Mouse (Mus musculus) CH12.LX (cell line): ENCODE measurements around the gene Pcgf3. TPM values are rescaled to one million over a fixed set of nuclear protein-coding genes. Genes with fewer than 3 reads are reported as not detected.

ENCODE experiments used
- DNase-seq: peaks from one replicate; pipeline ENCODE4 v3.0.0-alpha.2; 2013; ENCODE audit errors: extremely low read depth
- H3K27ac ChIP-seq: 2 replicates; pipeline ENCODE4 v1.5.1; 2012; ENCODE audit warnings: low read depth, mild to moderate bottlenecking, control low read depth, moderate library complexity; ENCODE audit not compliant: insufficient read depth
- H3K27me3 ChIP-seq: replicated peaks from 2 replicates; pipeline ENCODE3; 2012; ENCODE audit warnings: inconsistent platforms
- H3K36me3 ChIP-seq, 2 experiments: replicated peaks in 1 of 2; 2 replicates each; pipeline versions ENCODE3 to v1.6.1; 2012; ENCODE audit warnings: inconsistent platforms in 1 of 2, low read length in 1 of 2, mild to moderate bottlenecking in 1 of 2, mixed read lengths in 1 of 2, moderate library complexity in 1 of 2; ENCODE audit not compliant: control insufficient read depth in 1 of 2, insufficient read depth in 1 of 2
- H3K4me1 ChIP-seq, 2 experiments: 2 replicates each; pipeline ENCODE4 v1.6.1; 2012; ENCODE audit warnings: inconsistent platforms in 1 of 2, moderate library complexity in 1 of 2; ENCODE audit not compliant: insufficient read depth in 2 of 2, control insufficient read depth in 1 of 2
- H3K4me2 ChIP-seq: 2 replicates; pipeline ENCODE4 v1.6.1; 2012; ENCODE audit warnings: low read depth, mild to moderate bottlenecking, control low read depth; ENCODE audit not compliant: poor library complexity, insufficient read depth, severe bottlenecking
- H3K4me3 ChIP-seq, 3 experiments: fragments of 150-350 bp in 1 of 3; sonication (generic) in 1 of 3; replicated peaks in 1 of 3; 2 replicates each; pipeline versions ENCODE3 to v1.5.1; 2011 to 2012; ENCODE audit warnings: low read depth in 2 of 3, low read length in 2 of 3, mild to moderate bottlenecking in 2 of 3, moderate library complexity in 2 of 3, control low read depth in 1 of 3, improper control_type of control experiment in 1 of 3, inconsistent platforms in 1 of 3, mixed read lengths in 1 of 3; ENCODE audit not compliant: poor library complexity in 1 of 3
- H3K79me2 ChIP-seq: replicated peaks from 2 replicates; pipeline ENCODE4 v1.6.1; 2012; ENCODE audit warnings: mild to moderate bottlenecking, moderate library complexity; ENCODE audit not compliant: control insufficient read depth, poor library complexity, insufficient read depth, severe bottlenecking; ENCODE audit errors: extremely low read depth
- H3K9ac ChIP-seq: 2 replicates; pipeline ENCODE4 v1.6.1; 2012; ENCODE audit warnings: low read depth, mild to moderate bottlenecking, control low read depth, moderate library complexity; ENCODE audit not compliant: insufficient read depth
- H3K9me3 ChIP-seq: replicated peaks from 2 replicates; pipeline ENCODE3; 2012; ENCODE audit warnings: low read length, inconsistent platforms, mixed read lengths
- BHLHE40 ChIP-seq: IDR thresholded peaks from 2 replicates; pipeline ENCODE4 v1.6.1; 2011; ENCODE audit warnings: mild to moderate bottlenecking, low read depth, low read length, improper control_type of control experiment
- CHD1 ChIP-seq: IDR thresholded peaks from 2 replicates; pipeline ENCODE4 v1.6.1; 2012; ENCODE audit warnings: low read depth, low read length, improper control_type of control experiment, inconsistent platforms
- CHD2 ChIP-seq: IDR thresholded peaks from 2 replicates; pipeline ENCODE4 v1.6.1; 2011; ENCODE audit warnings: low read length, improper control_type of control experiment
- CTCF ChIP-seq, 2 experiments: IDR thresholded peaks in 1 of 2; conservative IDR thresholded peaks in 1 of 2; 2 replicates each; pipeline ENCODE4 v1.5.1; 2011 to 2012; ENCODE audit warnings: low read depth in 2 of 2, low read length in 2 of 2, improper control_type of control experiment in 1 of 2, inconsistent platforms in 1 of 2, mild to moderate bottlenecking in 1 of 2, moderate library complexity in 1 of 2
- E2F4 ChIP-seq: IDR thresholded peaks from 2 replicates; pipeline ENCODE4 v1.6.1; 2011; ENCODE audit warnings: low read depth, low read length, improper control_type of control experiment; ENCODE audit not compliant: insufficient replicate concordance
- ELF1 ChIP-seq: IDR thresholded peaks from 2 replicates; pipeline ENCODE4 v1.6.1; 2014; ENCODE audit warnings: low read depth, mild to moderate bottlenecking, inconsistent platforms, low read length, improper control_type of control experiment
- EP300 ChIP-seq: IDR thresholded peaks from 2 replicates; pipeline ENCODE4 v1.6.1; 2011; ENCODE audit warnings: low read length, improper control_type of control experiment
- ETS1 ChIP-seq: conservative IDR thresholded peaks from 2 replicates; pipeline ENCODE4 v1.6.1; 2012; ENCODE audit warnings: low read depth, mild to moderate bottlenecking, inconsistent platforms, low read length, improper control_type of control experiment, moderate library complexity
- GABPA ChIP-seq: IDR thresholded peaks from 2 replicates; pipeline ENCODE4 v1.6.1; 2012; ENCODE audit warnings: low read depth, low read length, improper control_type of control experiment, inconsistent platforms; ENCODE audit not compliant: insufficient replicate concordance
- HCFC1 ChIP-seq: IDR thresholded peaks from 2 replicates; pipeline ENCODE4 v1.6.1; 2012; ENCODE audit warnings: low read depth, mild to moderate bottlenecking, inconsistent platforms, low read length, improper control_type of control experiment
- IRF4 ChIP-seq: IDR thresholded peaks from 2 replicates; pipeline ENCODE4 v1.6.1; 2014; ENCODE audit warnings: low read depth, mild to moderate bottlenecking, inconsistent platforms, low read length, improper control_type of control experiment
- JUN ChIP-seq: IDR thresholded peaks from 2 replicates; pipeline ENCODE4 v1.6.1; 2011; ENCODE audit warnings: low read depth, mild to moderate bottlenecking, low read length, improper control_type of control experiment, moderate library complexity; ENCODE audit not compliant: insufficient read depth
- JUND ChIP-seq: conservative IDR thresholded peaks from 2 replicates; pipeline ENCODE4 v1.6.1; 2011; ENCODE audit warnings: low read depth, low read length, improper control_type of control experiment
- KAT2A ChIP-seq: IDR thresholded peaks from 2 replicates; pipeline ENCODE4 v1.6.1; 2012; ENCODE audit warnings: low read length, improper control_type of control experiment, inconsistent platforms; ENCODE audit not compliant: insufficient replicate concordance
- MAFK ChIP-seq: IDR thresholded peaks from 2 replicates; pipeline ENCODE4 v1.6.1; 2011; ENCODE audit warnings: low read length, improper control_type of control experiment; ENCODE audit not compliant: insufficient replicate concordance
- MAX ChIP-seq: IDR thresholded peaks from 2 replicates; pipeline ENCODE4 v1.6.1; 2011; ENCODE audit warnings: low read length, improper control_type of control experiment
- MAZ ChIP-seq: IDR thresholded peaks from 2 replicates; pipeline ENCODE4 v1.6.1; 2012; ENCODE audit warnings: low read depth, mild to moderate bottlenecking, inconsistent platforms, low read length, improper control_type of control experiment, moderate library complexity
- MEF2A ChIP-seq: IDR thresholded peaks from 2 replicates; pipeline ENCODE4 v1.6.1; 2014; ENCODE audit warnings: low read depth, mild to moderate bottlenecking, inconsistent platforms, low read length, improper control_type of control experiment, borderline replicate concordance
- MXI1 ChIP-seq: IDR thresholded peaks from 2 replicates; pipeline ENCODE4 v1.6.1; 2011; ENCODE audit warnings: mild to moderate bottlenecking, low read depth, low read length, improper control_type of control experiment
- MYC ChIP-seq: IDR thresholded peaks from 2 replicates; pipeline ENCODE4 v1.6.1; 2011; ENCODE audit warnings: low read depth, mild to moderate bottlenecking, improper control_type of control experiment, low read length
- NELFE ChIP-seq: IDR thresholded peaks from 2 replicates; pipeline ENCODE4 v1.6.1; 2011; ENCODE audit warnings: low read depth, low read length, improper control_type of control experiment
- NRF1 ChIP-seq: IDR thresholded peaks from 2 replicates; pipeline ENCODE4 v1.6.1; 2014; ENCODE audit warnings: low read depth, mild to moderate bottlenecking, inconsistent platforms, low read length, improper control_type of control experiment, moderate library complexity
- PAX5 ChIP-seq: IDR thresholded peaks from 2 replicates; pipeline ENCODE4 v1.6.1; 2012; ENCODE audit warnings: low read length, inconsistent platforms, mixed read lengths
- POLR2A ChIP-seq: IDR thresholded peaks from 2 replicates; pipeline ENCODE4 v1.6.1; 2011; ENCODE audit warnings: low read depth, mild to moderate bottlenecking, improper control_type of control experiment, low read length
- POLR2AphosphoS2 ChIP-seq: IDR thresholded peaks from 2 replicates; pipeline ENCODE4 v1.6.1; 2011; ENCODE audit warnings: low read depth, low read length, improper control_type of control experiment
- RAD21 ChIP-seq: IDR thresholded peaks from 2 replicates; pipeline ENCODE4 v1.6.1; 2011; ENCODE audit warnings: low read depth, mild to moderate bottlenecking, low read length, improper control_type of control experiment, moderate library complexity
- RCOR1 ChIP-seq: conservative IDR thresholded peaks from 2 replicates; pipeline ENCODE4 v1.6.1; 2012; ENCODE audit warnings: low read depth, mild to moderate bottlenecking, inconsistent platforms, low read length, improper control_type of control experiment
- SIN3A ChIP-seq: IDR thresholded peaks from 2 replicates; pipeline ENCODE4 v1.6.1; 2012; ENCODE audit warnings: low read length, improper control_type of control experiment, inconsistent platforms
- SMC3 ChIP-seq: IDR thresholded peaks from 2 replicates; pipeline ENCODE4 v1.6.1; 2011; ENCODE audit warnings: low read depth, low read length, improper control_type of control experiment
- TBP ChIP-seq: conservative IDR thresholded peaks from 2 replicates; pipeline ENCODE4 v1.6.1; 2011; ENCODE audit warnings: low read depth, low read length, improper control_type of control experiment
- TCF12 ChIP-seq: IDR thresholded peaks from 2 replicates; pipeline ENCODE4 v1.6.1; 2014; ENCODE audit warnings: low read depth, mild to moderate bottlenecking, inconsistent platforms, low read length, improper control_type of control experiment
- UBTF ChIP-seq: IDR thresholded peaks from 2 replicates; pipeline ENCODE4 v1.6.1; 2012; ENCODE audit warnings: low read depth, mild to moderate bottlenecking, inconsistent platforms, low read length, improper control_type of control experiment, moderate library complexity
- USF1 ChIP-seq: IDR thresholded peaks from 2 replicates; pipeline ENCODE4 v1.6.1; 2014; ENCODE audit warnings: low read depth, mild to moderate bottlenecking, inconsistent platforms, low read length, improper control_type of control experiment
- USF2 ChIP-seq: conservative IDR thresholded peaks from 2 replicates; pipeline ENCODE4 v1.6.1; 2011; ENCODE audit warnings: low read depth, low read length, improper control_type of control experiment
- ZC3H11A ChIP-seq: IDR thresholded peaks from 2 replicates; pipeline ENCODE4 v1.6.1; 2012; ENCODE audit warnings: low read depth, mild to moderate bottlenecking, inconsistent platforms, low read length, improper control_type of control experiment
- ZKSCAN1 ChIP-seq: IDR thresholded peaks from 2 replicates; pipeline ENCODE4 v1.6.1; 2012; ENCODE audit warnings: low read depth, inconsistent platforms, low read length, improper control_type of control experiment, borderline replicate concordance
- ZMIZ1 ChIP-seq: IDR thresholded peaks from 2 replicates; pipeline ENCODE4 v1.6.1; 2012; ENCODE audit warnings: low read depth, mild to moderate bottlenecking, inconsistent platforms, low read length, improper control_type of control experiment
- ZNF384 ChIP-seq: IDR thresholded peaks from 2 replicates; pipeline ENCODE4 v1.6.1; 2012; ENCODE audit warnings: low read depth, low read length, improper control_type of control experiment, inconsistent platforms
- dilution Hi-C: fragments of 300-500 bp; cut with MboI; formaldehyde crosslinking; loops from 2 replicates; pipeline ENCODE4 v1.14.3; 2020; ENCODE audit warnings: low sequenced_read_pairs; ENCODE audit not compliant: extremely low pct_unique_long_range_greater_than_20kb, extremely low pct_ligation_motif_present
- in situ Hi-C: fragments of 300-500 bp; cut with MboI; formaldehyde crosslinking; loops from 3 replicates; pipeline ENCODE4 v1.14.3; 2019; ENCODE audit warnings: low sequenced_read_pairs, low pct_ligation_motif_present, low pct_unique_long_range_greater_than_20kb, mixed read lengths
- polyA plus RNA-seq: library from polyadenylated mRNA; unstranded; fragments of >175 nt; gene quantifications from 2 replicates; pipeline ENCODE4 v1.2.1, GENCODE M21; 2012; ENCODE audit warnings: low read depth; ENCODE audit not compliant: insufficient read length
- total RNA-seq, 2 experiments: library from RNA; depleted of rRNA; stranded (reverse); fragments of 300-350 nt in 1 of 2; fragments of >200 nt in 1 of 2; gene quantifications; 2 replicates each; pipeline ENCODE4 v1.2.3; 2012 to 2014

The Pcgf3 gene
- total and polyA plus RNA-seq, 3 experiments: 5.5 to 18.8 (median 6.0) TPM

DNA sequence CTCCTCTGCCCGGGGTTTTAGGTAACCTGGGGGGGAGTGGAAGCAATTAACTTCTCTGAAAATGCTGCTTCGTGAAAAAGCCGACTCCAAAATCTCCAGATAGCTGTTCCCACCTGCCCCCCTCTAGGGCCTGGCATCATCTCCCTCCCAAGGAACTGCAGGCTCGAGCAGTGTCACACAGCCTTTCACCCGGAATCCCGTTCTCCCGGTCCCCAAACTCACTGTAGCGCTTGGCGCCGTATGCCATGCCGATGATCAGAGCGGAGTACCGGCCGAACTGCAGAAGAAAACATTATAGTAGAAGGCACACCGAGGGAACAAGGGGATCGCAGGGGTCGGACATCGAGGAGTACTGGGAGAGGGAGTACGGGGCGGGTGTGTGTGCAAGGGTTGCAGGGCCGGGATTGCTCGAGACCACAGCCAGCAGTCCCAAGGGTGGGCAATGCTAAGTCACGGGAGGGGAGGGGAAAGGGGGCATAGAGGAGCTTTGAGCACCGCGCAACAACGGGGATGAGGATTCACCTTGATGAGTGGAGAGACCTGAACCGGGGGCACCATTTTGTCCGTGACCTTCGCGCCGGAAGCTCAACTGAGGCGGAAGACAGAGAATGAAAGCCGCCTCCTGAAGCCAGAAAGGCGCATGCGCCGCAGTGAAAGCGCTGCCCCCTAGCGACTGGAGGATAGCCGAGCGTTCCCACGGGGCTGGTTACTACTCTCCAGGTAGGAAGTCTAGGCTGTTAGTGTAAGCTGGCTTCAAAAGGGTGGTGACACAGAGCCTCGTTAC, 27.0 kb upstream of the Pcgf3 start, which contains the start of gene Atp5k:
TSS of gene Atp5k (minus strand) at position 645 of the 784 bp plus-strand sequence.
- Histone ChIP-seq H3K4me1 (peaks cover 0 to 17% of the 10 kb centered on the region in 2 experiments; a peak in 2 of 4 replicates), H3K79me2 (peaks cover 10% of the 10 kb centered on the region), H3K27ac (0 out of 2 replicates have a peak within 1 kb of the TSS, but pooled peaks have one; percentile 1), H3K9me3 (no peaks in the 10 kb centered on the region), H3K9ac (peak within 1 kb of the TSS; percentile 90), H3K4me3 (peak within 1 kb of the TSS; percentile 90 to 94 (median 92)), H3K4me2 (peak within 1 kb of the TSS; percentile 99), H3K36me3 (peaks cover 23 to 39% of the 10 kb centered on the region in 2 experiments), H3K27me3 (peaks cover 2% of the 10 kb centered on the region)
- TF ChIP-seq USF1 (no peak), ETS1 (no peak; the same call in 1 of the 2 replicates), EP300 (no peak), TCF12 (peak; percentile 87), RAD21 (no peak; the same call in none of the 2 replicates), RCOR1 (no peak), ZNF384 (no peak), CTCF (conservative IDR thresholded peaks at IDR 0.05 in 1 of 2, IDR thresholded peaks at IDR 0.05 in 1 of 2; ENCODE audit: low read depth in 2 of 2, low read length in 2 of 2) (peak; percentile 54 to 90; a peak in 3 of 4 replicates), ELF1 (peak; percentile 94), E2F4 (no peak), IRF4 (peak; percentile 73), MAX (no peak), JUND (no peak; the same call in 1 of the 2 replicates), ZMIZ1 (peak; percentile 74; the same call in 1 of the 2 replicates), SIN3A (peak; percentile 53), MAFK (no peak), KAT2A (peak; percentile 89), BHLHE40 (no peak), TBP (peak; percentile 84), SMC3 (peak; percentile 35), ZKSCAN1 (no peak), MEF2A (no peak), PAX5 (no peak), MAZ (no peak), CHD2 (peak; percentile 74), POLR2AphosphoS2 (no peak), UBTF (no peak), ZC3H11A (no peak), NELFE (peak; percentile 89), NRF1 (peak; percentile 92), HCFC1 (peak; percentile 90), MXI1 (no peak), USF2 (no peak), GABPA (peak; percentile 56; the same call in 1 of the 2 replicates), POLR2A (peak; percentile 89), CHD1 (no peak), JUN (no peak), MYC (peak; percentile 49; the same call in 1 of the 2 replicates)
- DNase-seq: peak; percentile 96
- dilution Hi-C loops (no loop called here), in situ Hi-C loops (loop anchor here (25.0 kb wide), 1 partner anchor 228 kb away; the partner anchor contains the start of genes Dgkq and Idua)
